Comparison of ENCODE assay signal across 27 mouse cellular contexts in genomic region chr7:73643993-73644335, GRCm38 (mm10).
DNase-seq lines count a peak whose midpoint lies in the region; ATAC-seq and TF ChIP-seq lines count a peak whose summit lies in the region.
"Had no signal": no experiment of that assay in that cellular context is flagged by ENCODE, and none has a peak within 500 bp of the region (broad histone marks: within the 10 kb centered on the region; RNA-seq: fewer than 3 reads in every experiment).

No protein-coding gene starts in this region.

- H3K4me3 ChIP-seq in liver, embryonic 12.5 days: no peak overlapping the region
- H3K4me3 ChIP-seq in testis, adult 2 months (ENCODE audit: control insufficient read depth, low read depth, low read length): peak overlapping the region; percentile 44
- H3K4me3 ChIP-seq in forebrain, embryonic 14.5 days (ENCODE audit: low read depth, low read length): no peak overlapping the region
- H3K4me3 ChIP-seq: embryonic facial prominence, embryonic 13.5 days; heart, embryonic 12.5 days; hindbrain, embryonic 12.5 days; left cerebral cortex, adult 2 months; limb, embryonic 10.5 days had no signal

- H3K27me3 ChIP-seq in liver, embryonic 12.5 days (replicated peaks): no peaks in the 10 kb centered on the region
- no peaks in the 10 kb centered on the region for H3K27me3 ChIP-seq in testis, adult 2 months (ENCODE audit: control insufficient read depth, insufficient read depth, low read length)
- no peaks in the 10 kb centered on the region for H3K27me3 ChIP-seq in forebrain, embryonic 14.5 days (replicated peaks; ENCODE audit: control insufficient read depth, insufficient read depth, low read length)
- H3K27me3 ChIP-seq: embryonic facial prominence, embryonic 13.5 days; heart, embryonic 12.5 days had no signal

- ATAC-seq in liver, embryonic 12.5 days: no peak
- 0 out of 2 replicates have a peak, but pooled peaks have one; percentile 3 for ATAC-seq in forebrain, embryonic 14.5 days
- ATAC-seq: inflammation-experienced regulatory T-cells, adult 6 months; liver, postnatal 0 days; lung, postnatal 0 days had no signal

- H3K4me1 ChIP-seq in liver, embryonic 12.5 days: 0 out of 2 replicates have a peak, but pooled peaks cover 5% of the 10 kb centered on the region
- peaks cover 8% of the 10 kb centered on the region for H3K4me1 ChIP-seq in testis, adult 2 months (ENCODE audit: control insufficient read depth, insufficient read depth, low read length)
- peaks cover 30% of the 10 kb centered on the region for H3K4me1 ChIP-seq in forebrain, embryonic 14.5 days (ENCODE audit: control insufficient read depth, insufficient read depth, low read length)
- H3K4me1 ChIP-seq: heart, embryonic 12.5 days; limb, embryonic 10.5 days had no signal

- 24% methylated on average over 10 of the region's 10 CpGs for WGBS in liver, embryonic 12.5 days (ENCODE audit: insufficient replicate concordance)
- WGBS in forebrain, embryonic 14.5 days: 21% methylated on average over 10 of the region's 10 CpGs

- no peak for TF ChIP-seq CTCF in testis, adult 2 months (IDR thresholded peaks at IDR 0.05; ENCODE audit: control insufficient read depth, insufficient read depth, insufficient replicate concordance, low read depth, low read length)

- H3K9me3 ChIP-seq in liver, embryonic 12.5 days (replicated peaks): no peaks in the 10 kb centered on the region
- H3K9me3 ChIP-seq in forebrain, embryonic 14.5 days (replicated peaks; ENCODE audit: control insufficient read depth, low read length): no peaks in the 10 kb centered on the region
- H3K9me3 ChIP-seq: embryonic facial prominence, embryonic 13.5 days; heart, embryonic 12.5 days; hindbrain, embryonic 12.5 days; limb, embryonic 10.5 days had no signal

- no peaks in the 10 kb centered on the region for H3K36me3 ChIP-seq in liver, embryonic 12.5 days
- H3K36me3 ChIP-seq in testis, adult 2 months (ENCODE audit: control insufficient read depth, insufficient read depth, low read length): no peaks in the 10 kb centered on the region
- H3K36me3 ChIP-seq in forebrain, embryonic 14.5 days (ENCODE audit: control insufficient read depth, insufficient read depth, low read length): no peaks in the 10 kb centered on the region
- H3K36me3 ChIP-seq: embryonic facial prominence, embryonic 13.5 days; heart, embryonic 12.5 days; hindbrain, embryonic 12.5 days; limb, embryonic 10.5 days had no signal

- H3K27ac ChIP-seq in liver, embryonic 12.5 days: no peak overlapping the region
- H3K27ac ChIP-seq in testis, adult 2 months (ENCODE audit: control insufficient read depth, insufficient read depth, low read depth, low read length): no peak overlapping the region
- H3K27ac ChIP-seq in forebrain, embryonic 14.5 days (ENCODE audit: low read depth, low read length): peak overlapping the region; percentile 76
- H3K27ac ChIP-seq: embryonic facial prominence, embryonic 13.5 days; hindbrain, embryonic 12.5 days; left cerebral cortex, adult 2 months; limb, embryonic 10.5 days; macrophage; stomach, postnatal 0 days had no signal

- DNase-seq in liver: no peak
- no peak for DNase-seq in testis, postnatal 10 days (ENCODE audit: low spot score)
- DNase-seq in forebrain, embryonic 14.5 days (ENCODE audit: low spot score): no peak
- DNase-seq in cerebellum, adult 11 months: no peak
- DNase-seq in natural killer cell, adult 2 months (ENCODE audit: low spot score in 2 of 2): no peak
- DNase-seq: adrenal gland, postnatal 10 days; cerebellum, adult 8-10 months; cerebellum, postnatal 36 days; embryo, embryonic 11 days; gastrocnemius, postnatal 10 days; heart, adult 11 months; heart, postnatal 10 days; kidney, adult 18-20 months; kidney, postnatal 4 days; liver, postnatal 0 days; right cerebral cortex, postnatal 14 days had no signal

- TF ChIP-seq POLR2A in testis, adult 2 months (IDR thresholded peaks at IDR 0.05; ENCODE audit: control insufficient read depth, low read depth, low read length): no peak

- peak overlapping the region; percentile 18; the same call in 1 of the 2 replicates for H3K4me2 ChIP-seq in liver, embryonic 12.5 days
- no peak overlapping the region for H3K4me2 ChIP-seq in forebrain, embryonic 14.5 days (ENCODE audit: low read length)
- H3K4me2 ChIP-seq: embryonic facial prominence, embryonic 13.5 days; heart, embryonic 12.5 days; hindbrain, embryonic 12.5 days had no signal

- no peak overlapping the region for H3K9ac ChIP-seq in liver, embryonic 12.5 days
- H3K9ac ChIP-seq in forebrain, embryonic 14.5 days (ENCODE audit: low read length): no peak overlapping the region
- H3K9ac ChIP-seq: embryonic facial prominence, embryonic 13.5 days; heart, embryonic 12.5 days; hindbrain, embryonic 12.5 days; liver, postnatal 0 days had no signal
